Mouse (Mus musculus): Measurements from ENCODE around the gene Pwwp2b. TPM values are rescaled to one million over a fixed set of nuclear protein-coding genes. Genes with fewer than 3 reads are reported as not detected.
A peak's percentile ranks its signal among the peaks of the same experiment; 100 is the strongest.

Gene Pwwp2b
- polyA plus RNA-seq, 1 experiment from 2014 or later: 4.3 TPM

- Histone ChIP-seq H3K27me3 (ENCODE audit: low read depth, poor library complexity, severe bottlenecking) (peaks cover 10% of the 10 kb centered on the region; the same call in 1 of the 2 replicates), H3K36me3 (no peaks in the 10 kb centered on the region), H3K27ac (replicated peaks) (no peak overlapping the region), H3K4me1 (peaks cover 14% of the 10 kb centered on the region), H3K4me3 (no peak overlapping the region), H3K9me3 (replicated peaks) (no peaks in the 10 kb centered on the region)
- WGBS: 80% methylated on average over 10 of the region's 10 CpGs
- DNase-seq (ENCODE audit: low spot score): no peak
Observed at GRCm38 (mm10) chr7:139296552-139297100, 48.3 kb downstream of the Pwwp2b start.

DNA sequence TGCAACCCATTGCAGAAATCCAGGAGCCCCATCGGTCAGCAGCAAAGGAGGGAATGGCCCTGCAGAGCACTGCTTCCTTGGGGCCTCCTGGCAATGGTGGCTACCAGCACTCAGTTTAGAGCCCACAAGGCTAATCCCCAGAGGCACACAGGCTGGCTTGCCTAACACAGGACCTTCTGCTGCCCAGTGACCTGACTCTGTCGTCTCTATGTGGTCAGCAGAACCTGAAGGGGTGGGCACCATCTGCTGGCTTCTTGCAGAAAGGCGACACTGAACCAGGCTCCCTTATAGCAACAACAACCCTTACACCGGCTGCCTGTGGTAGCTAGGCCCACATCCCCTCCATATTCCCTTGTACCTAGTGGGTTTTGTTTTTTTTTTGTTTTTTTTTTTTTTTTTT lies 50.2 kb downstream of the Pwwp2b start:
- H3K4me3 ChIP-seq: no peak overlapping the region
- DNase-seq (ENCODE audit: low spot score): peak; percentile 52
- no peaks in the 10 kb centered on the region for H3K36me3 ChIP-seq
- peaks cover 17% of the 10 kb centered on the region for H3K4me1 ChIP-seq
- H3K27ac ChIP-seq (replicated peaks): no peak overlapping the region
- H3K9me3 ChIP-seq (replicated peaks): no peaks in the 10 kb centered on the region
- H3K27me3 ChIP-seq (ENCODE audit: low read depth, poor library complexity, severe bottlenecking): peaks cover 10% of the 10 kb centered on the region; the same call in 1 of the 2 replicates
- WGBS: 49% methylated on average over 4 of the region's 4 CpGs

DNA sequence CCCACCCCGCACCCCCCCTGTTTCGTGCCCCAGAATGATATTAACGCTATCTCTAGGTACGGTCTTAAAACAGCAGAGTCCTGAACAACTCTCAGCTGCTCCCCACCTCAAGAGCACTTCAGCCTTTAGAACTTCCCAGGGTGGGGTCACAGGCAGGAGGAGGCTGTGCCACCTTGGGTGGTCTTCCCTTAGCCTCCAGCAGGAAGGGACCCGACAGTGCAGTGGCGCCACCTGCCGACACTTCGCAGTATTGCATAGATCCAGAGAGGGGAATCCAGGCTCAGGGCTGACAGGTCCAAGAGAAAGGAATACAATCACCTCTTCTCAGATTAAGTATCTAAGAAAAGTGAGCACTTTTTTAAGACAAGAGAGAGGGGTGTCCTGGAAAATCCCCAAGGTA lies 51.1 kb downstream of the Pwwp2b start:
- Histone ChIP-seq H3K4me1 (peaks cover 17% of the 10 kb centered on the region), H3K36me3 (no peaks in the 10 kb centered on the region), H3K9me3 (replicated peaks) (no peaks in the 10 kb centered on the region), H3K27me3 (ENCODE audit: low read depth, poor library complexity, severe bottlenecking) (peaks cover 10% of the 10 kb centered on the region; the same call in 1 of the 2 replicates), H3K27ac (replicated peaks) (peak overlapping the region; percentile 46; the same call in 1 of the 2 replicates), H3K4me3 (no peak overlapping the region)
- 24% methylated on average over 8 of the region's 8 CpGs for WGBS
- peak; percentile 87 for DNase-seq (ENCODE audit: low spot score)

GRCm38 (mm10) chr7:139300423-139300822 lies 52.1 kb downstream of the Pwwp2b start:
- peaks cover 13% of the 10 kb centered on the region for H3K4me1 ChIP-seq
- H3K27me3 ChIP-seq (ENCODE audit: low read depth, poor library complexity, severe bottlenecking): peaks cover 16% of the 10 kb centered on the region; the same call in 1 of the 2 replicates
- H3K27ac ChIP-seq (replicated peaks): no peak overlapping the region
- H3K4me3 ChIP-seq: no peak overlapping the region
- H3K36me3 ChIP-seq: no peaks in the 10 kb centered on the region
- H3K9me3 ChIP-seq (replicated peaks): no peaks in the 10 kb centered on the region
- DNase-seq (ENCODE audit: low spot score): no peak
- WGBS: 59% methylated on average over 7 of the region's 7 CpGs

- Histone ChIP-seq H3K27ac (replicated peaks) (no peak overlapping the region), H3K27me3 (ENCODE audit: low read depth, poor library complexity, severe bottlenecking) (peaks cover 16% of the 10 kb centered on the region; the same call in 1 of the 2 replicates), H3K4me3 (no peak overlapping the region), H3K9me3 (replicated peaks) (no peaks in the 10 kb centered on the region), H3K36me3 (no peaks in the 10 kb centered on the region), H3K4me1 (peaks cover 13% of the 10 kb centered on the region)
- no peak for DNase-seq (ENCODE audit: low spot score)
- 77% methylated on average over 8 of the region's 8 CpGs for WGBS
Observed at GRCm38 (mm10) chr7:139301505-139301904, 53.2 kb downstream of the Pwwp2b start.

GRCm38 (mm10) chr7:139302314-139302713 lies 54.0 kb downstream of the Pwwp2b start:
- no peak overlapping the region for H3K27ac ChIP-seq (replicated peaks)
- H3K4me3 ChIP-seq: no peak overlapping the region
- no peak for DNase-seq (ENCODE audit: low spot score)
- no peaks in the 10 kb centered on the region for H3K36me3 ChIP-seq
- peaks cover 13% of the 10 kb centered on the region for H3K4me1 ChIP-seq
- 67% methylated on average over 5 of the region's 5 CpGs for WGBS
- no peaks in the 10 kb centered on the region for H3K9me3 ChIP-seq (replicated peaks)
- peaks cover 16% of the 10 kb centered on the region; the same call in 1 of the 2 replicates for H3K27me3 ChIP-seq (ENCODE audit: low read depth, poor library complexity, severe bottlenecking)

GRCm38 (mm10) chr7:139303280-139304011 lies 55.2 kb downstream of the Pwwp2b start:
- Histone ChIP-seq H3K36me3 (no peaks in the 10 kb centered on the region), H3K27ac (replicated peaks) (no peak overlapping the region), H3K9me3 (replicated peaks) (no peaks in the 10 kb centered on the region), H3K4me3 (no peak overlapping the region), H3K4me1 (peaks cover 10% of the 10 kb centered on the region), H3K27me3 (ENCODE audit: low read depth, poor library complexity, severe bottlenecking) (peaks cover 16% of the 10 kb centered on the region; the same call in 1 of the 2 replicates)
- DNase-seq (ENCODE audit: low spot score): peak; percentile 83
- WGBS: 45% methylated on average over 6 of the region's 6 CpGs

DNA sequence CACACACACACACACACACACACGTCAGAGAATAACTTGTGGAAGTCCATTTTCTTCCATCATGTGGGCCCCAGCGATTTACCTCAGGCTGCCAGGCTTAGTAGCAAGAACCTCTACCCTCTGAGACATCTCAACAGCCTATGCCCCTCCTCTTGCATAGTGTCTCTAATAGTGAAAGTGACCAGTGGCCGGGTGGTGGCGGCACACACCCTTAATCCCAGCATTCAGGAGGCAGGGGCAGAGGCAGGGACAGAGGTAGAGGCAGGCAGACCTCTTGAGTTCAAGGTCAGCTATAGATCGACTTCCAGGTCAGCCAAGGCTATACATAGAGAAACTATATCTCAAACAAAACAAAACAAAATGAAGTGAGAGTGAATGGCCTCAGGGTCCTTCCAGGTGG lies 56.0 kb downstream of the Pwwp2b start:
- Histone ChIP-seq H3K27me3 (ENCODE audit: low read depth, poor library complexity, severe bottlenecking) (peaks cover 22% of the 10 kb centered on the region), H3K27ac (replicated peaks) (no peak overlapping the region; the same call in 1 of the 2 replicates), H3K4me1 (peaks cover 10% of the 10 kb centered on the region), H3K4me3 (no peak overlapping the region), H3K36me3 (no peaks in the 10 kb centered on the region), H3K9me3 (replicated peaks) (no peaks in the 10 kb centered on the region)
- no peak for DNase-seq (ENCODE audit: low spot score)
- 53% methylated on average over 5 of the region's 5 CpGs for WGBS

- Histone ChIP-seq H3K4me3 (no peak overlapping the region), H3K36me3 (no peaks in the 10 kb centered on the region), H3K9me3 (replicated peaks) (no peaks in the 10 kb centered on the region), H3K27me3 (ENCODE audit: low read depth, poor library complexity, severe bottlenecking) (peaks cover 13% of the 10 kb centered on the region; the same call in 1 of the 2 replicates), H3K27ac (replicated peaks) (no peak overlapping the region), H3K4me1 (peaks cover 20% of the 10 kb centered on the region)
- no peak for DNase-seq (ENCODE audit: low spot score)
- 79% methylated on average over 2 of the region's 2 CpGs for WGBS
Observed at GRCm38 (mm10) chr7:139307056-139307455, 58.8 kb downstream of the Pwwp2b start.

DNA sequence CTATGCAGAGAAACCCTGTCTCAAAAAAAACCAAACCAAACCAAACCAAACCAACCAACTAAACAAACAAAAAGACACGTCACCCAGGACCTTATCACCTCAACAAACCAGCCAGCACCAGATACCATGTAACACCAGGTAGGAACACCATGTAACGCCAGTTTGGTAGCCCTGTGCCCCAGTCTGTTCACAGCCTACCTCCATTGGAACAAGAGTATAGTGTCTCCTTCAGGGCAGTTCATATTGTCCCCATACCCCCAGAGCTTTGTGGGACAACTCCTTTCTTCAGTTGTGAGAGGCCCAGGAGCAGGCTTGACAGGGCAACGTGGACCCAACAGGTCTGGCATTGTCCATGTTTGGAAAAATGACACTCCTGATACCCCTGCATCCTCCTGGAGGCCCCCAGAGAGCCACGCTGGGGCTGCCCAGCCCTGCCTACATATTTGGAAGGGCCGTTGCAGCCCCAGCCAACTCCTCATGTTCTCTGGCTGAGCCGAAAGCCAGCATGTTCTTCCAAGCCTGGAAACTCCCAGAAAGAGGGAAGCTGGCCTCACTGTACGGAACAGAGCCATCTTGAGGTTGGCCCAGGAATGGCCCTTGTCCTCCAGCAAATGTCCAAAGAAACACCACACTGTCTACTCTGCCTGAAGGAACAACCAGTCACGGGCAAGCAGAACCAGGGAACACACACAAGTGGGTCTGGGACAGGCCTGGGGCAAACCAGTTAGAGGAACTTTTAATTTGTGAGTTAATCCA lies 60.0 kb downstream of the Pwwp2b start:
- H3K27me3 ChIP-seq (ENCODE audit: low read depth, poor library complexity, severe bottlenecking): peaks cover 23% of the 10 kb centered on the region
- 78% methylated on average over 8 of the region's 8 CpGs for WGBS
- DNase-seq (ENCODE audit: low spot score): no peak

GRCm38 (mm10) chr7:139309106-139309505 lies 60.8 kb downstream of the Pwwp2b start:
- no peaks in the 10 kb centered on the region for H3K36me3 ChIP-seq
- no peak for DNase-seq (ENCODE audit: low spot score)
- no peak overlapping the region for H3K4me3 ChIP-seq
- H3K27me3 ChIP-seq (ENCODE audit: low read depth, poor library complexity, severe bottlenecking): peaks cover 31% of the 10 kb centered on the region
- WGBS: 54% methylated on average over 2 of the region's 2 CpGs
- no peak overlapping the region for H3K27ac ChIP-seq (replicated peaks)
- no peaks in the 10 kb centered on the region for H3K9me3 ChIP-seq (replicated peaks)
- H3K4me1 ChIP-seq: peaks cover 17% of the 10 kb centered on the region

More for the DNA sequence above, 60.0 kb downstream of the Pwwp2b start:
- Histone ChIP-seq H3K36me3 (no peaks in the 10 kb centered on the region), H3K27ac (replicated peaks) (no peak overlapping the region), H3K9me3 (replicated peaks) (no peaks in the 10 kb centered on the region), H3K4me1 (peaks cover 17% of the 10 kb centered on the region), H3K4me3 (no peak overlapping the region)

DNA sequence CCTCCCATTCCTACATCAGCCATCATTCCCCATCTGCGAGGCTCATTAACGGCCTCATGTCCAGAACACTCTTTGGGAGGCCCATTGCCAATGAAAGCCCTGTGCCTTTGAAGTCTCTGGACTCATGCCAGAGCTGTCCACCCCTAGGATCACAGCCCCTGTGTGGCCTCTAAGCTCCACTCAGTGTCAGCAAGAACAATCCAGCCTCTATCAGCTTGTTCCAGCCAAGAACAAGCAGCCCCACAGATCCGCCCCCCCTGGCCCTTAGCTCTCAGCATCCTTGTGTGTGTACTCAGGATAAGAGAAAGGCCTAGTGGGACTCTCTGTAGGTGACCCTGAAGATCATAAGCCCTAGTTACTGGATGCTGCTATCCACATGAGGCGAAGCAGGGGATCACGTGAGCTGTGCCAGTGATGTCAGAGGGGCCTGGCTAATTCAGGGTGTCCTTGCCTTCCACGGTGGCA lies 62.2 kb downstream of the Pwwp2b start:
- peaks cover 27% of the 10 kb centered on the region for H3K27me3 ChIP-seq (ENCODE audit: low read depth, poor library complexity, severe bottlenecking)

More for the DNA sequence above, 62.2 kb downstream of the Pwwp2b start:
- 69% methylated on average over 6 of the region's 6 CpGs for WGBS
- no peaks in the 10 kb centered on the region for H3K36me3 ChIP-seq
- H3K27ac ChIP-seq (replicated peaks): peak overlapping the region; percentile 33
- peaks cover 18% of the 10 kb centered on the region for H3K4me1 ChIP-seq
- no peak for DNase-seq (ENCODE audit: low spot score)
- H3K9me3 ChIP-seq (replicated peaks): no peaks in the 10 kb centered on the region
- H3K4me3 ChIP-seq: no peak overlapping the region

Measured in midbrain, embryonic 10.5 days (tissue).